Mouse (Mus musculus): ENCODE measurements at regions not wholly inside any gene's neighbourhood (a gene's known extent, or its start where the extent isn't known, plus 50 kb on each side); places are given as distances from the start of the nearest gene placed in this dataset.
A peak's percentile ranks its signal among the peaks of the same experiment; 100 is the strongest.
"Not testable (repeated sequence)": the region's sequence is repeated elsewhere in the genome, so short reads cannot be mapped to it uniquely, and the experiment has no call there.

DNA sequence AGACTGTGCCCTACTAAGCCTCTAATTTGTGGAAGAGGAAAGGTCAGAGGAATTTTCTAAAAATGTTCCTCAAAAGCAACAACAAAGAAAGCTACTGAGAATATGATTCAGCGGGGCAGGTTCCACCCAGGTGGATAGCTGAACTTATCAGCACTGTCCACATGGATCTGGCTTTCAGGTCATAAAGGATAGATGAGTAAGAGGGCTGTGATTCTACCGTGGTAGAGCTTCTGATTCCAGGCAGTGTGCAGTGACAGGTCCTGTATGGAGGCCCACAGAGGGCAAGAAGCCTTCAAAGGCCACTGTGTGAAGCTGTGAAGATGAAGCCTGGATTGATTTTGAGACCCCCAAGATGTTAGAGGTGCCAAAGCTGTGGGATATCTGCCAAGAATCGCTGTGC, 51.8 kb downstream of the Teddm3 start:
- H3K4me1 ChIP-seq (replicated peaks; ENCODE audit: control insufficient read depth, insufficient read depth); H3K36me3 ChIP-seq (ENCODE audit: control insufficient read depth, insufficient read depth, low read length); H3K27me3 ChIP-seq (ENCODE audit: control insufficient read depth, insufficient read depth, low read length); DNase-seq (ENCODE audit: low spot score); H3K9ac ChIP-seq (ENCODE audit: low read length); H3K4me3 ChIP-seq (ENCODE audit: low read depth, low read length); H3K27ac ChIP-seq (replicated peaks); ATAC-seq (ENCODE audit: low FRiP score, low TSS enrichment); H3K4me2 ChIP-seq (replicated peaks; ENCODE audit: low read depth); H3K9me3 ChIP-seq (ENCODE audit: control insufficient read depth, low read length): not testable (repeated sequence)
- 67% methylated on average over 3 of the region's 3 CpGs for WGBS

DNA sequence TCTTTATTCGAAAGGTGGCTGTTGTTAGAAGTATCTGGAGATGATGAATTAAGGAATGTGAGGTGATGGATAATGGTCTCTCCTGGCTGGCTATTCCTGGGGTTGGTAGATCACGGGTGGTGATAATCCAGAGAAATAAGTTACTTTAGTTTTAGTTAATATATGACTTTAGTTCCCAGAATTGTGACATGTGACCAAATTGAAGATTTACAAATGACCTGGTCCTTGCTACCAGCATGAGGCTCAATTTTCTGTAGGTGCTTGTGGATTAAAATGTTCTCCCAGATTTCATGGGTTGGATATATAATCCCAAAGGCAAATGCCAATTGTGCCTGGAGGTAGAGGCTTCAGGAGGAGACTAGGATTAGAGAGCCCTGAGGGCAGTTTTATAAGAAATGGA, 53.7 kb downstream of the Teddm3 start:
- 87% methylated on average over 2 of the region's 2 CpGs for WGBS
- not testable (repeated sequence) for H3K36me3 ChIP-seq (ENCODE audit: control insufficient read depth, insufficient read depth, low read length); H3K27me3 ChIP-seq (ENCODE audit: control insufficient read depth, insufficient read depth, low read length); DNase-seq (ENCODE audit: low spot score); H3K4me1 ChIP-seq (replicated peaks; ENCODE audit: control insufficient read depth, insufficient read depth); H3K9ac ChIP-seq (ENCODE audit: low read length); H3K9me3 ChIP-seq (ENCODE audit: control insufficient read depth, low read length); ATAC-seq (ENCODE audit: low FRiP score, low TSS enrichment); H3K4me2 ChIP-seq (replicated peaks; ENCODE audit: low read depth); H3K27ac ChIP-seq (replicated peaks); H3K4me3 ChIP-seq (ENCODE audit: low read depth, low read length)

GRCm38 (mm10) chr16:21074779-21075148, 79.0 kb downstream of the Teddm3 start:
- Histone ChIP-seq H3K4me3 (ENCODE audit: low read depth, low read length) (no peak overlapping the region), H3K4me1 (replicated peaks; ENCODE audit: control insufficient read depth, insufficient read depth) (no peaks in the 10 kb centered on the region), H3K4me2 (replicated peaks; ENCODE audit: low read depth) (no peak overlapping the region), H3K9ac (ENCODE audit: low read length) (no peak overlapping the region), H3K27me3 (ENCODE audit: control insufficient read depth, insufficient read depth, low read length) (no peaks in the 10 kb centered on the region), H3K27ac (replicated peaks) (no peak overlapping the region), H3K9me3 (ENCODE audit: control insufficient read depth, low read length) (no peaks in the 10 kb centered on the region), H3K36me3 (ENCODE audit: control insufficient read depth, insufficient read depth, low read length) (no peaks in the 10 kb centered on the region)
- TF ChIP-seq EP300 (optimal IDR thresholded peaks at IDR 0.05) = no peak
- no peak for TF ChIP-seq CTCF (IDR thresholded peaks at IDR 0.05; ENCODE audit: low read depth)
- ATAC-seq (ENCODE audit: low FRiP score, low TSS enrichment) = no peak
- no peak for DNase-seq (ENCODE audit: low spot score)
- WGBS = 50% methylated on average over 5 of the region's 5 CpGs

DNA sequence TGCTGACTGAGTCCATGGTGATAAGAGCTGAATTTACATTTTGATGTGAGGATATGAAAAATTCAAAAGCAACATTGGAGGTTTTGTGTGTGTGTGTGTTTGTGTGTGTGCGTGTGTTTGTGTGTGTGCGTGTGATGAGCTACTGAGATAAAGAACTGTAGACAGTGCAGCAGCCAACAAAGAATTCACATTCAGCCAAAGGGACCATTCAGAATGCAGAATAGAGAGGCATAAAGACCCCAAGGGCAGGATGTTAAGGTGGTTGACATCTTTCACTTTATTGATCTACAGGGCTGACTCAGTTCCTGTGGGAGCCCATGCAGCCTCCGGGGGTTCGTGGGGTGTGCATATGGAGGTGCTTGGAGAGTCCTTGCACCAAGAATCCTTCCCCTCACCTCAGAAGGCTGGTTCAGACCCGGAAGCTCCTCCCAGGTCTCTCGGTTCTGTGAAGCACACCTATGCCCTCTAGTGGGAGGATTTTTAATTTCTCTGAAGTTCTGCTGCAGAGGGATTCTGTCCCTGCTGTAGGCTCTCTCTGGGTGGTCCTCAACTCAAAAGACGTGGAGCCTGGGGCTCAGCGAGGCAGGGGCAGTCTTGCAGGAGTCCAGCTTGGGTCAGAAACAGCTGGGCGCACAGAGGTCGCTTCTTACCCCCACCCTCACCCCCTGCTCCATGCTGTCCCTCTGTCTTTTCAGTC, 79.6 kb downstream of the Teddm3 start:
- not testable (repeated sequence) for H3K27me3 ChIP-seq (ENCODE audit: control insufficient read depth, insufficient read depth, low read length); H3K4me3 ChIP-seq (ENCODE audit: low read depth, low read length); H3K9ac ChIP-seq (ENCODE audit: low read length); H3K36me3 ChIP-seq (ENCODE audit: control insufficient read depth, insufficient read depth, low read length); H3K4me2 ChIP-seq (replicated peaks; ENCODE audit: low read depth); H3K4me1 ChIP-seq (replicated peaks; ENCODE audit: control insufficient read depth, insufficient read depth); DNase-seq (ENCODE audit: low spot score); H3K27ac ChIP-seq (replicated peaks); H3K9me3 ChIP-seq (ENCODE audit: control insufficient read depth, low read length)
- peak; percentile 77 for ATAC-seq (ENCODE audit: low FRiP score, low TSS enrichment)
- 38% methylated on average over 8 of the region's 10 CpGs for WGBS
- TF ChIP-seq CTCF (IDR thresholded peaks at IDR 0.05; ENCODE audit: low read depth) = peak; percentile 41; the same call in 1 of the 2 replicates

DNA sequence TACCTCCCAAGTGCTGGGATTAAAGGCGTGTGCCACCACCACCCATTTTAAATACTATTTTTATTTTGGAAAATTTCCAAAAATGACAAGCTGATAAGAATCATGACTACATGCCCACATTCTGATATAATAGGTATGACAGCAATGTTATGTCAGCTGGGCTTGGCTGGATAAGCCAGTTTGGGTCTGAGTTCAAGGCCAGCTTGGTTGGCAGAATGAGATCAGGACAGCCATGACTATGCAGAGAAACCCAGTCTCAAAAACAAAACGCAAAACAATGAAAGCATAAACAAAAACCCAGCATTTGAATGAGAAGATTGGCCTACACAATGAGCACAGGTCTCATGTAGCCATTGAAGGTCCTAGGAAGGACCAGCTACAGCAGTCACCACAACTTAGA, 93.6 kb downstream of the Teddm3 start:
- Histone ChIP-seq H3K9ac (ENCODE audit: low read length) (no peak overlapping the region), H3K4me1 (replicated peaks; ENCODE audit: control insufficient read depth, insufficient read depth) (no peaks in the 10 kb centered on the region), H3K9me3 (ENCODE audit: control insufficient read depth, low read length) (no peaks in the 10 kb centered on the region), H3K36me3 (ENCODE audit: control insufficient read depth, insufficient read depth, low read length) (no peaks in the 10 kb centered on the region), H3K27me3 (ENCODE audit: control insufficient read depth, insufficient read depth, low read length) (no peaks in the 10 kb centered on the region), H3K4me2 (replicated peaks; ENCODE audit: low read depth) (no peak overlapping the region), H3K27ac (replicated peaks) (no peak overlapping the region), H3K4me3 (ENCODE audit: low read depth, low read length) (no peak overlapping the region)
- TF ChIP-seq CTCF (IDR thresholded peaks at IDR 0.05; ENCODE audit: low read depth) (no peak), EP300 (optimal IDR thresholded peaks at IDR 0.05) (no peak)
- no peak for DNase-seq (ENCODE audit: low spot score)
- ATAC-seq (ENCODE audit: low FRiP score, low TSS enrichment) = no peak
- WGBS = 72% methylated on average over 2 of the region's 2 CpGs

- Histone ChIP-seq H3K27me3 (ENCODE audit: control insufficient read depth, insufficient read depth, low read length) (no peaks in the 10 kb centered on the region), H3K4me1 (replicated peaks; ENCODE audit: control insufficient read depth, insufficient read depth) (no peaks in the 10 kb centered on the region), H3K4me3 (ENCODE audit: low read depth, low read length) (no peak overlapping the region), H3K4me2 (replicated peaks; ENCODE audit: low read depth) (no peak overlapping the region), H3K9ac (ENCODE audit: low read length) (no peak overlapping the region), H3K27ac (replicated peaks) (no peak overlapping the region), H3K9me3 (ENCODE audit: control insufficient read depth, low read length) (no peaks in the 10 kb centered on the region), H3K36me3 (ENCODE audit: control insufficient read depth, insufficient read depth, low read length) (no peaks in the 10 kb centered on the region)
- ATAC-seq (ENCODE audit: low FRiP score, low TSS enrichment) (no peak), DNase-seq (ENCODE audit: low spot score) (no peak)
- TF ChIP-seq EP300 (optimal IDR thresholded peaks at IDR 0.05) (no peak), CTCF (IDR thresholded peaks at IDR 0.05; ENCODE audit: low read depth) (no peak)
Observed at GRCm38 (mm10) chr16:21054772-21055171, 99.0 kb downstream of the Teddm3 start.

DNA sequence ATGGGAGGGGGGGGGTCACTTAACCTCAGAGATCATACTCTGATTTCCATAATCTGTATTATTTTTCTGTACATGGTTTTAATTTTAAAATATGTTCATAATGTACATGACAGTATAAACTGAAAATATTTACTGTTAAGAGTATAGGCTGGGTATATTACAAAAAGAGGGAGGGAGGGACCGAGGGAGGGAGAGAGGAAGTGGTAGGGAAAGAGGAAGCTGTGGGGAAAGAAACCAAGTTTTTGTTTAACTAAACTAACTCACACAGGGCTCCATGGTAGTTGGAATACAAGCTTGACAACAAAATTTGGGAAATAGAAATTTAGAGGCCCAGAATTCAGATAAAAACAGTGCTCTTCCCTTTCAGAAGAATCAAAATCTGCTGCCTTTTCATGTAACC, 131.7 kb downstream of the Teddm3 start:
- not testable (repeated sequence) for H3K4me3 ChIP-seq (ENCODE audit: low read depth, low read length); DNase-seq (ENCODE audit: low spot score); H3K27me3 ChIP-seq (ENCODE audit: control insufficient read depth, insufficient read depth, low read length); H3K9ac ChIP-seq (ENCODE audit: low read length); H3K4me2 ChIP-seq (replicated peaks; ENCODE audit: low read depth); ATAC-seq (ENCODE audit: low FRiP score, low TSS enrichment); H3K4me1 ChIP-seq (replicated peaks; ENCODE audit: control insufficient read depth, insufficient read depth); H3K36me3 ChIP-seq (ENCODE audit: control insufficient read depth, insufficient read depth, low read length); H3K27ac ChIP-seq (replicated peaks); H3K9me3 ChIP-seq (ENCODE audit: control insufficient read depth, low read length)
- WGBS = 81% methylated on average over 1 of the region's 1 CpGs

Measured in stomach, postnatal 0 days (tissue).